Mouse (Mus musculus) cerebral cortex, adult 2 months (tissue): ENCODE data around the gene Cacna1d.

Experiments used
- WGBS: fragments of 180-500 bp; shearing (Covaris S2); methylation state at CpG from one replicate; pipeline ENCODE4 v1.1.7; 2018; 5-methylcytosine and 5-hydroxymethylcytosine counted together

Cacna1d gene

GRCm38 (mm10) chr14:30367074-30367473 is 124.2 kb downstream of the Cacna1d start:
- WGBS, result 86% methylated on average over 4 of the region's 4 CpGs

GRCm38 (mm10) chr14:30365866-30366265 is 125.4 kb downstream of the Cacna1d start:
- WGBS, result 33% methylated on average over 5 of the region's 5 CpGs

- WGBS, result 65% methylated on average over 3 of the region's 3 CpGs
These were observed 127.6 kb downstream of the Cacna1d start for GRCm38 (mm10) chr14:30363487-30364167.

- WGBS, result 82% methylated on average over 4 of the region's 4 CpGs
These were observed 128.9 kb downstream of the Cacna1d start for GRCm38 (mm10) chr14:30362370-30362769.

GRCm38 (mm10) chr14:30360478-30360877 is 130.8 kb downstream of the Cacna1d start:
- 79% methylated on average over 4 of the region's 4 CpGs for WGBS

- 74% methylated on average over 6 of the region's 6 CpGs for WGBS
These were observed 131.3 kb downstream of the Cacna1d start for GRCm38 (mm10) chr14:30360004-30360403.

GRCm38 (mm10) chr14:30358028-30358427 is 133.2 kb downstream of the Cacna1d start:
- WGBS, result 95% methylated on average over 1 of the region's 1 CpGs

GRCm38 (mm10) chr14:30356456-30356855 is 134.8 kb downstream of the Cacna1d start:
- 86% methylated on average over 3 of the region's 3 CpGs for WGBS

GRCm38 (mm10) chr14:30354761-30355160 is 136.5 kb downstream of the Cacna1d start:
- WGBS, result 71% methylated on average over 3 of the region's 3 CpGs

GRCm38 (mm10) chr14:30354127-30354463 is 137.2 kb downstream of the Cacna1d start:
- 16% methylated on average over 8 of the region's 8 CpGs for WGBS

- 3% methylated on average over 97 of the region's 114 CpGs for WGBS
These were observed 137.7 kb downstream of the Cacna1d start for GRCm38 (mm10) chr14:30353291-30354126.

GRCm38 (mm10) chr14:30352951-30353270 is 138.3 kb downstream of the Cacna1d start:
- WGBS, result under 1% methylated on average over 10 of the region's 10 CpGs

GRCm38 (mm10) chr14:30352061-30352950 is 138.9 kb downstream of the Cacna1d start:
- WGBS, result 3% methylated on average over 31 of the region's 31 CpGs

- WGBS, result 53% methylated on average over 6 of the region's 6 CpGs
These were observed 141.0 kb downstream of the Cacna1d start for GRCm38 (mm10) chr14:30350285-30350684.

- 71% methylated on average over 8 of the region's 8 CpGs for WGBS
These were observed 146.0 kb downstream of the Cacna1d start for GRCm38 (mm10) chr14:30344948-30345865.

GRCm38 (mm10) chr14:30343740-30344139 is 147.5 kb downstream of the Cacna1d start:
- 40% methylated on average over 7 of the region's 7 CpGs for WGBS

GRCm38 (mm10) chr14:30341825-30342590 is 149.2 kb downstream of the Cacna1d start:
- 90% methylated on average over 12 of the region's 12 CpGs for WGBS

GRCm38 (mm10) chr14:30340140-30340539 is 151.1 kb downstream of the Cacna1d start:
- 81% methylated on average over 3 of the region's 3 CpGs for WGBS

- 94% methylated on average over 1 of the region's 1 CpGs for WGBS
These were observed 159.4 kb downstream of the Cacna1d start for GRCm38 (mm10) chr14:30331856-30332255.

GRCm38 (mm10) chr14:30330416-30331181 is 160.7 kb downstream of the Cacna1d start:
- WGBS, result 74% methylated on average over 17 of the region's 17 CpGs
